Mouse (Mus musculus): ENCODE results near the gene Wdr78. TPM values are rescaled to one million over a fixed set of nuclear protein-coding genes. Genes with fewer than 3 reads are reported as not detected.

Gene Wdr78
- polyA plus RNA-seq (2017; shearing (Covaris generic)) = 1 to 10 TPM; 1.1 to 2.9 TPM

DNA sequence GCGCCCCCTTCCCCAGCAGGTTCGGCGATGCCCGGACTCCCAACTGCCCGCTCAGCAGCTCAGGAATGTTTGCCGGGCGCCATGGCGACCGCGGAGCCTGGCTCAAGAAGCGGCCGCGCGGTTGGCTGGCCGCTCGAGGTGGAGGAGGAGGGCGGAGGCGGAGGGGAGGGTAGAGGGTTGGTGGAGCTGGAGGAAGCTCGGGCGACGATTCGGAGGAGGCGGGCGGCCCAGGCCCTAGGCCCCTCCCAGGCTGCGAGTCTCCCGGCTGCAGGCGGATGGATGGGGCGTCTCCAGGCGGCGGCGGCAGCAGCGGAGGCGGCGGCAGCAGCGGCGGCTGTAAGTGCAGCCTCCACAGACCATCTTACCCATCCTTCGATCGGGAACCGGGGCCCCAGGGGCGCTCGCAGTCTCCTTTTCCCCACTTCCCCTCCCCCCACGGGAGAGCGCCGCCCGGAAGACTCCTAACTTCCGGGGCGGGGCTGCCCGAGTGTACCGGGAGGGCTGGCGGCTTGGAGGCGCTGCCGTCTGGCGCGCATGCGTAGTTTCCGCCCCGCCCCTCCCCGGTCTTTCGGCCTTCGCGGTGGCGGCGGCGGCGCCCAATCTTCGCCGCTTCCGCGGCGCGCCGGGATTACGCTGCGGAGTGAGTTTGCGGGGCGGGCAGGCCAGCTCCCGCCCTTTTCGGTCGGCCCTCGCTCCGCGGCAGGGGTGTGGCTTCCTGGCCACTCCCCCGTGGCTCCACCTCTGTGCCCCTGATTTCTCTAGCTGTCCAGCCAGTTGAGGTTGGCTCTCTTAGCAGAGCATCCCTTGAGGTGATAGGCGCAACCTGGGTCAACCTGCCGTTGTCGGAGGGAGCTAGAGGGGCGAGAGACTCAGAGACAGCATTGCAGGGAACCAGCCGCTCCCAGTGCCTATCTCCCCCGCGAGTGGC, at the start of gene Wdr78, which contains the start of gene Mier1:
Wdr78 (minus strand) TSS at position 372 of the 928 bp plus-strand sequence.
Mier1 (plus strand) TSS at position 207 of the 928 bp plus-strand sequence.
- ATAC-seq = peak; percentile 93

DNA sequence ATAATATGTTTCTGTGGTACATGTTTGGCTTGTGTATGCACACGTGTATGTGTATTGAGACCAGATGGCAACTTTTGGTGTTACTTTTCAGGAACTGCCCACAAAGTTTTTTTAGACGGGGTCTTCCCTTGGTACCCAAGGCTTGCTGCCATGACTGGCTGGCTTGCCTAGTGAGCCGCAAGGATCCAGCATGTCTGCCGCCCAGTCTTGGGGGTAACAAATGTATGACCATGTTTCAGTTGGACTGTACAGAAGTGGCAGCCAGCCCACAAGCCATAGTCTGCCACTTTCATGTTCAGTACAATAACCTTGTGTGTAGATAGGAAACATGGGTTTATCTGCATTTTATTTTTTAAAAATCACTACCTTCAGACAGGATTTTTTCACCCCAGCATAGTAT, 44.4 kb upstream of the Wdr78 start:
- no peak for ATAC-seq

DNA sequence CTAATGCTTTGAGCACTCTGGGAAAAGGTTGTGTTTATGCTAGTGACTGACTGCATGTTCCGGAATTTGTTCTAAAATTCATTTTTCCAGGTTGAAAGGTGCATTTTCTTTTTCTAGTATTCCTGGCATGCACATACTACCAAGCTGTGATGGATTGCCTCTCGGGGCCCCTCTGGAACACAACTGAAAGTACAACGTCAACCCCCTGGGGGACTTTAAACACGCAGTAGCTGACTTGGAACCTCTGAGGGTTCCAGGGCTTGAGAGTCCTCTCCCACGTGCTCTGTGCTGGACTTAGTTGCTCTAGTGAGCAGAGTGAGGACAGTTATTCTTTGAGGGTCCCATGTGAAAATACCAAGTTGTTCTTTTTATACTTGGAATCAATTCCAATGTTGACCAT, 37.6 kb upstream of the Wdr78 start:
- no peak for ATAC-seq

DNA sequence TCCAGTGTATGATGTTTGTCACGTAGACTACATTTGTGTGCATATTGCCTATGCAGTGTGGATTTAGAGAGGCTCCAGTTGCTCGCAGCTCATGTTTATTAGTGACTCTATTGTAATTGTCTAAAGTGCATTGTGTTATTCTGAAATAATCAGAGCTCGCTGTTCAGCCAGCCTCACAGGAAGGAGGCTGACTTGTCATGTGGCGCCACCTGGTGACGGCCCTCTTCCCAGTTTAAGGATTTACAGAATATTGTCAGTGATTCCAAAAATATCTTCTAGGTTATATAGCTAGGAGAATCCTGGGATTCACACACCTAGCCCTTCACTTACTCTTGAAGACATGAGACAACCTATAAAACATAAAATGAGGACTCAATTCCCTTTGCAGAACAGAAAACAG, 32.0 kb upstream of the Wdr78 start:
- peak; percentile 69 for ATAC-seq

GRCm38 (mm10) chr4:103136946-103137345, 22.6 kb upstream of the Wdr78 start:
- ATAC-seq = no peak

GRCm38 (mm10) chr4:103126533-103126932, 12.2 kb upstream of the Wdr78 start:
- ATAC-seq = no peak

DNA sequence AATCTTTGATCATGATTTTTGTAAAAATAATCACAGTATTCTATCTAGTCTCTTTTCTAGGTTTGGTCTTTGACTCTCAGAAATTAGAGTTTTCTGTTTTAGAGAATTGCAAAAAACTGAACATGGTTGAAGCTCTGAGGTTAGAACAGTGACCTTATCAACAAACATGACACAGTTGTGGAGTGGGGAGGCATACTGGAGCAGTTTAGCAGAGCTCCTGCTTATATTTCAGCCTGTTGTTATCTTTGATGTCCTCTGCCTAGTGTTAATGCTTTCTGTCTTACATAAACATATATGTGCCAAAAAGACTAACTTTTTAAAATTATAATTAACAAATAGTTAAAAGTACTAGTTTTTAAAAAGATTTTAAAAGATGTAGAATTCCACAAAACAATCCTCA, 9.3 kb upstream of the Wdr78 start:
- ATAC-seq = no peak

DNA sequence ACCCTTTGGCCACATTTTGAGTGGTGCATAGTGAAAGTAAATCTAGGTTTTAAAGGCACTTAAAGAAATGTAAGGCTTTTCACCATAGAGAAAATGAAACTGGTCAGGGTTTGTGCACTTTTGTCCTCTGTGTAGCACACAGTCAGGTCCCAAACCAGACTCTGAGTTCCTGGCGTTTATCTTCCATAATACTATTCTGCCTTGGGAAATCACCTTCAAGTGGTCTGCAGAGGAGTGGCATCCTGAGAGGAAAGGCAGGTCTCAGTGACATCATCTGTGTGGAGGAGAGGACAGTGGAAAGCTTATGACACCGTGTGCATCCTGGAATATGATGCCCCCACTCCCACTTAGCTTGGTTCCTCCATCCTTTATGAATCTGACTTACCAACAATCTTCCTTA, 8.7 kb upstream of the Wdr78 start:
- ATAC-seq = peak; percentile 34

- no peak for ATAC-seq
These were observed 6.6 kb upstream of the Wdr78 start for GRCm38 (mm10) chr4:103120874-103121389.

- ATAC-seq = no peak
These were observed 6.0 kb upstream of the Wdr78 start for GRCm38 (mm10) chr4:103120395-103120794.

DNA sequence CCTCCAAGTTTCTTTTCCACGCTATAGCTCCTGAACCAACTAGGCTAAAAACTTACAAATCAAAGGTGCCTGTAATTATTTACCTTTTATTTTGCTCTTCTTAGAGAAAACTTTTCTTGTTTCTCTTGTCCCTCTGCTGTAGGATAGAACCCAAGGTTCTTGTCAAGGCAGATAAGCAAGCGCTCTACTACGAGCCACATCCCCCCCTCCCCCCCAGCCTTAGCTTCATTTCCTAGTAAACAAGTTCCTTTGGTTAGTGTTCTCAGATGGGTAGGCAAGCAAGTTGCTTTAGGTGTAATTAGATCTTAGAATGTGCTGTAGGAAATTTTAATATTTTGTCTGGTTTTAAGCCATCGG, 5.7 kb upstream of the Wdr78 start:
- ATAC-seq = peak; percentile 24

DNA sequence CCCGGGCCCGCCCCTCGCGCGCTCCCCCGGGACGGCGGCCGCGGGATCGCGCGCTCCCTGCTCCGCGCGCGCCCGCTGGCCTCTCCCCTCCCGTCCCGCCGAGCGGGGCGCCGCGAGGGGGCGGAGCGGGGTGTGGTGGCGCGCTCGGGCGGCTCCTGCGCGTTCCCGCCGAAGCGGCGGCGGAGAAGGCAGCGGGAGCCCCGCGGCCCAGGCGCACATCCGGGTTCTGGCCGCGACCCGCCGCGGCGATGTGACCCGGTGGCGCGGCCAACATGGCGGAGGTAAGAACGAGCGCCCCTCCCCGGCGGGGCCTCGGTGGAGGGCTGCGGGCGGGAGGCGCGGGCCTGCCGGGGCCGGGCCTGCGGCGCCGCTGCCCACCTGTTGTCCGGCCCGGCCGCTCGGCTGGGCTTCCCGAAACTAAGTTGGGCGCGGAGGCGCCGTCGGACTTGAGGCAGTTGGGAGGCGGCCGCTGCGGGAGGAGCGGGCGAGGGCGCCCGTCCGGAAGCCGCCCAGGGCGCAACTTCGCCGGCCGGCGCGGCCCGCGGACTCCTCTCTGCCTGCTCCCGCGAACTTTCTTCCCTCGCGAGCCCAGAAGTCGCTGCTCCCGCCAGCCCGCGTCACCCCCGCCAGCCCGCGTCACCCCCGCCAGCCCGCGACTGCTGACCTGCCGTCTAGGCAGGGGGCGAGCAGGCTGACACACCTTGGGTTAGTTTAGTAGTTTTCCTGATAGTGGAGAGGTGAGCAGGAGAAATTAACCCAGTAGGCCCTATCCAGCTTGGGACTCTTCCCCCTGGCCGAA, 5.1 kb upstream of the Wdr78 start:
- peak; percentile 37 for ATAC-seq

- no peak for ATAC-seq
These were observed 4.5 kb upstream of the Wdr78 start for GRCm38 (mm10) chr4:103118888-103119228.

- no peak for ATAC-seq
These were observed 953 bp downstream of the Wdr78 start for GRCm38 (mm10) chr4:103113402-103113801.

- ATAC-seq = no peak
These were observed 1.7 kb downstream of the Wdr78 start for GRCm38 (mm10) chr4:103112651-103113050.

DNA sequence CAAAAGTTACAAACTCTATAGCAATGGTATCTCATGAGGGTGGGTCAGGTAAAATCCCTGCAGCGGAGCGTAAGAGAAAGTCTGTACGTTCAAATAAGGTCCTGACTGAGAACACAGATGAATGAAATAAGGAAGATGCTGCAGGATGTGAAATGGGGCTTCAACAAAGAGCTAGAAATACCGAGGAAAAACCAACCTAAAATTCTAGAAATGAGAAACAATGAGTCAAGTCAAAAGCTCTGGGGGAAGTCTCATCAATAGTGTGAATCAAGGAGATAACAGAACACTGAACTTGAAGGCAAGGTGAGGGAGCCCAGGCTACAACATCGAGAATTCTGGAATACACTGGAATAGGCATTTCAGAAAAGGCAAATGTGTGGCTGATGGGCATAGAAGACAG, 15.8 kb downstream of the Wdr78 start:
- no peak for ATAC-seq

DNA sequence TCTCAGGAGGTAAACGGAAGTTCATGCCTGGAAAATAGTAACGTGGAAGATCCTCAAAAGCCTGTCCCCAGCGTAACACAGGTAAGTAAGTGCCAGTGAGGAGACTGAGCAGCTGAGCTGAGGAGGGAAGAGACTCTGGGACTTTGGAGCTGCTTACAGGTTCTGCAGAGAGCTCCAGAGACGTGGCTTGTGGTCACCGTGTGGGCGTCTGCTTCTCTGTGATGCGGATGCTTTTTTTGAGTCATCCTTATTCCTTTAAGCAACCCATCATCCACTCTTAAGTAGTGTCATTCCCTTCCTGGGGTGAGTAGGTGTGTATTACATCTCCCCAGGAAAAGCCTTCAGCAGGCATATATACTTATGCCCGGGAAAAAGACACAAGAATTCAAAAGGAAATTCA, 18.4 kb downstream of the Wdr78 start:
- ATAC-seq = peak; percentile 52

DNA sequence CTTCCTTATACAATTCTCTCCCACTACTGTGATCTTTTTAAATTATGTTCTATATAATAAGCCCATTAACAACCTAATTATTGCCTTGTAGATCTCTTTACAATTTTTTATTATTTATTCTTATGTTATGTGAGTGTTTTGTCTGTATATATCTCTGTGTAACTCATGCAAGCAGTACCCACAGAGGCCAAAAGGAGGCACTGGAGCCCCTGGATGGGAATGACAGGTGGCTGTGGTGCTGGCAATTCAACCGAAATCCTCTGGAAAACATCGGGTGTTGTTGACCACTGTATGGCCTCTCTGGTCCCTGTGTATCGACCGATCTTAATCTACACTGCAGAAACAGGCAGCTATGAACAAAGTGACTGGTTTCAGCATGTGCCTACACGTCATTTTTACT, 29.1 kb downstream of the Wdr78 start:
- ATAC-seq = no peak

GRCm38 (mm10) chr4:103070631-103071030, 43.7 kb downstream of the Wdr78 start:
- no peak for ATAC-seq

DNA sequence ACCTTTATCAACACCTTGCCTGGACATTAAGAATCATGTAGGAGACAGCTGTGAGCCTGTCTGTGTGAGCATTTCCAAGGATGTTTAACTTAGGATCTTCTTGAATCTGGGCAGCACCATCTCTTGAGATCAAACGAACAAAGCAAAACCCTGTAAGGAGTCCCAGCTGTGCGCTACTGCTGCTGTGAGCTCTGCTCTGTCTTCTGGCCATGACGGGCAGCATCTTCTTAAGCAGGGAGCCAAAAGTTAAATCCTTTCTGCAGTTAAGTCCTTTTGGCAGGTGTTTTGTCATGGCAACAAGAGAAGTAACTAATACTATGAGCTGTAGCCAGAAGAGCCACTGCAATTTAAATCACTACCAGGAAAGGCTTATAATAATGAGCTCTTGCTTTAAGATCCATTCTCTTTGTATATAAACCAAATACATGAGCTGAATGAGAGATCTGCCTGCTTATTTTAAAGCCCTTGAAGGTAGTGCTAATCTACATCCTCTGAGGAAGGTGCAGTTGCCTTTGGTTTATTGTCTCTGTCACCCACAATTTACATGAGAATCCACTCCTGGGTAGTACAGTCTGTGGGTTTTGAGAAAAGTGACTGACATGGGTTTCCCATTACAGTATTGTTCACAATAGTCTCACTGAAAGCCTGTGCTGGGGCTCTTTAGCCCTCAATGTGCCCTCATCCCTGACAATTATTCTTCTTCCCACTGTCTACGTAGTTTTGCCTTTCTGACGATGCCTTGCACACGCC, 46.3 kb downstream of the Wdr78 start:
- ATAC-seq = no peak

DNA sequence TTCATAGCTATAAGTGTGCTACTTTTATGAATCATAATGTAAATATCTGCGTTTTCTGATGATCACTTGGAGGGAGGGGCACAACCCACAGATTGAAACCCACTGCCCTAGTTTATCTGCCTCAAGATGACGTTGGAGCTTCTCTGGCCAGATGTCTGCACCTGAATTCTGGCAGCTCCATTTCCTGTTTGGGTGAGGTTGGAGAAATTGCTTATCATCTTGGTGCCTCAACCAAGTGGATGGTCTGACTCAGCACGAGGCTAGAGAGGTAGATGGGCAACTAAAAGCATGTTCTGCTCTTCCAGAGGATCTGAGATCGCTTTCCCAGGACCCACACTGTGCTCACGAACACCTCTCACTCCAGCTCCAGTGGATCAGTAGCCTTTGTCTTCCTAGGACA, 49.4 kb downstream of the Wdr78 start:
- no peak for ATAC-seq

DNA sequence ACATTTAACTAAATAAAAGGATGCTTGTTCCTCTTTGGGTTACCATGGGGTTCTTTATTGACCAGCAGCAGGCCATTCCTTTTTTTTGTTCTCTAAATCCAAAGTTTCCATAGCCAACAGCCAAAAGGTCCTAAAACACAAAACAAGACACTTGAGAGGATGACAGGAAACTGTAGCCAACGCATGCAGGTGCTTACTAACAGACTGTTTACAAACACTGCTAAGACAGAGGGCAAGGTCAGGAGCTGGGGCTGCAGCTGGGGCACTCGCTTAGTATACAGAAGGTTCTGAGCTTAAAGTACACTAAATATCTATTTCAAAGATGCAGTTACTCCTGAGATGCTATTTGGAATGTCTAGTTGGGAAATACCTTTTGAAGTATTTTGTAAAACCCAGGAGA, 49.9 kb downstream of the Wdr78 start:
- no peak for ATAC-seq

DNA sequence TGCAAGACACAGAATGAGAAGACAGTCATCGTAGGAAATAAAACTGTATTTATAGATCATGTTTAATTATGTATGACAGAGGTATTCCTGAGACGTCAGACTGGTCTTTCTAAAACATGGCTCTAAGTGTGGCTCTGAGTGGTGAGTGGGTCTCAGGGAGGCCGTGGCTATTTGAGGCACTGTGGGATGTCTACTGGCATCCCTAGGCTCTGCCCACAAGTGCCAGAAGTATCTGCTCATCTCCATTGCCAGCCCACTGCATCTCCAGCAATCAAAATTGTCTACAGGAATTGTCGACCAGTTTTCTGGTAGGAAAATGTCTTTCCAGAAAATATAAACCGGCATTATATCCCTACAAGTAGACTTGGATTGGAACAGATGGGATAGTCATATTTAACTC, 57.4 kb downstream of the Wdr78 start:
- no peak for ATAC-seq
